Mouse (Mus musculus) kidney, embryonic 14.5 days (tissue): Measurements from ENCODE around the gene Tmem259. TPM values are rescaled to one million over a fixed set of nuclear protein-coding genes. Genes with fewer than 3 reads are reported as not detected.

Source experiments
- ATAC-seq: fragments of 200-750 bp; cut with Nextera tagmentation; 2 replicates; pipeline ENCODE4 v1.8.0; 2017; ENCODE audit warnings: moderate number of reproducible peaks, mild to moderate bottlenecking, moderate TSS enrichment, moderate library complexity; ENCODE audit not compliant: low FRiP score, low TSS enrichment
- H3K27ac ChIP-seq: fragments of 300-500 bp; sonication (generic); 2 replicates; pipeline ENCODE4 v1.5.1; 2014; ENCODE audit warnings: low read depth, mild to moderate bottlenecking, low read length, moderate library complexity, mixed read lengths
- H3K27me3 ChIP-seq: fragments of 300-500 bp; sonication (generic); 2 replicates; pipeline ENCODE4 v1.6.1; 2014; ENCODE audit warnings: mild to moderate bottlenecking, low read length; ENCODE audit not compliant: control insufficient read depth, insufficient read depth
- H3K36me3 ChIP-seq: fragments of 300-500 bp; sonication (generic); 2 replicates; pipeline ENCODE4 v1.6.1; 2014; ENCODE audit warnings: low read length, mixed read lengths; ENCODE audit not compliant: control insufficient read depth, insufficient read depth
- H3K4me1 ChIP-seq: fragments of 300-500 bp; sonication (generic); 2 replicates; pipeline ENCODE4 v1.6.1; 2014; ENCODE audit warnings: low read length, mixed read lengths; ENCODE audit not compliant: control insufficient read depth, insufficient read depth
- H3K4me2 ChIP-seq: fragments of 300-500 bp; sonication (generic); replicated peaks from 2 replicates; pipeline ENCODE4 v1.6.1; 2014; ENCODE audit warnings: low read depth, mild to moderate bottlenecking, low read length
- H3K4me3 ChIP-seq: fragments of 300-500 bp; sonication (generic); 2 replicates; pipeline ENCODE4 v1.5.1; 2014; ENCODE audit warnings: mild to moderate bottlenecking, low read length
- H3K9ac ChIP-seq: fragments of 300-500 bp; sonication (generic); 2 replicates; pipeline ENCODE4 v1.6.1; 2014; ENCODE audit warnings: low read depth, mild to moderate bottlenecking, low read length, moderate library complexity
- H3K9me3 ChIP-seq: fragments of 300-500 bp; sonication (generic); 2 replicates; pipeline ENCODE4 v1.6.1; 2016; ENCODE audit warnings: low read length; ENCODE audit not compliant: control insufficient read depth
- WGBS: fragments of 180-500 bp; shearing (Covaris S2); extraction: QIAGEN DNeasy Blood & Tissue Kit; methylation state at CpG from one replicate; pipeline ENCODE4 v1.1.7; 2014; 5-methylcytosine and 5-hydroxymethylcytosine counted together
- polyA plus RNA-seq: library from polyadenylated mRNA; unstranded; fragments of >200 nt; fragmentation: Nextera tagmentation; extraction: Ambion mirVana; gene quantifications from 2 replicates; pipeline ENCODE4 v1.2.1, GENCODE M21; 2014

Gene Tmem259
- polyA plus RNA-seq, 1 experiment from 2014 or later: 18.8 TPM

DNA sequence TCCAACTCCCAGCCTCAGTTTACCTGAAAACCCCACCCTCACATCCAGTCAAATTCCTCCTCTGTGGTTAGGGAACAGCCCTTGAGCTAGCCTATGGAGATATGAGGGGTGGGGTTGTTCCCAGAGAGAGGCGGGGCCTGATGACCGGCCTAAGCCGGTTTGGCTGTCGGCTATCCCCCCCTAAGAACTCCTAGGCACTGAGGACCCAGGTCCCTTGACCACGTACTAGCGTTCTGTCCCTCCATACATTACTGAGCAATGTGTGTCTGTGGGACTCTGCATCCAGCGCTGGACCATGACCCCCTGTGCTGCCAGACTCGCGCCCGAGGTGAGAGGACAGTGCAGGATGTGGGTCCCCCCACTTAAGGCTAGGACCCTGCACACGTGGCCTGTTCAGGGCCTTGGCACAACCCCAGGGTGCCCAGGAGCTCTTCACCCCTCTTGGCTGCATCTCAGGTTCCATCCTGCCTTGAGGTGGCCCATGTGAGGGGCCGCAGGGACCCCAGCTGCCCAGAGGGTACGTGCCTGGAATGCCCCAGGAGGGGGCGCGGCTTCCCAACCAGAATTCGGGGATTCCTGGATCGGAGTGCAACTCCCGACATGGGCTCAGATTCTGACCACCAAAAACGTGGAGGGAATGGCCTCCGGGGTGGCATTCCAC lies 35.5 kb upstream of the Tmem259 start:
- Histone ChIP-seq H3K4me2 (peak overlapping the region; percentile 47), H3K36me3 (no peaks in the 10 kb centered on the region), H3K27ac (peak overlapping the region; percentile 55; the same call in 1 of the 2 replicates), H3K27me3 (peaks cover 11% of the 10 kb centered on the region), H3K4me3 (peak overlapping the region; percentile 32), H3K9me3 (no peaks in the 10 kb centered on the region), H3K9ac (peak overlapping the region; percentile 59), H3K4me1 (peaks cover 18% of the 10 kb centered on the region)
- ATAC-seq: peak; percentile 73
- WGBS: 9% methylated on average over 20 of the region's 20 CpGs

DNA sequence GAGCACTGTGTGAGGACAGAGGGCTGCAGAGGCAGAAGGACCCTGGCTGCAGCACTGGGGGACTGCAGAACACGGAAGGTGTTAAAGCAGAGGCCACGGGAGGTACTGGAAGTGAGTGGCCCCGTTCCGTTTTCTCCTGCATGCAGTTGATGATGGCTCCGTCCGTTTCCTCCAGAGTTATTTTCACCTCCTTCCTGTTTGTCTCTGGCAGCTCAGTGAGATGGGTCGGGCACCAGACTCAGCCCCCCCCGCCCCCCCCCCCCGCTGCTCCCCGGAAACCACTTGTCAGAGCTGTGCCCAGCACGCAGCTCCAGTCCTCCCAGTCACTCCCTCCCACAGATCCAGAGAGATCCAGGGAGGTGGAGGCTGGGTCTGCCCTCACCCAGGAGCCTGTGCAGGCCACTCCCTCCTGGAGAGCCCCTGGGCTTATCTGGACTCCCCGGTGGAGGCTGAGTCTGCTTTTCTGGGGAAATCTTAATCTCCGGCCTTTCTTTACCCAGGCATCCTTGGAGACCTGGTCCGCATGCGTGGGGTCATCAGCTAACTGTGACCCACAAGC lies 34.7 kb upstream of the Tmem259 start:
- ATAC-seq: peak; percentile 55
- peaks cover 18% of the 10 kb centered on the region for H3K4me1 ChIP-seq
- H3K4me3 ChIP-seq: peak overlapping the region; percentile 32
- H3K36me3 ChIP-seq: no peaks in the 10 kb centered on the region
- H3K9me3 ChIP-seq: no peaks in the 10 kb centered on the region
- H3K27ac ChIP-seq: peak overlapping the region; percentile 55
- WGBS: 1% methylated on average over 12 of the region's 15 CpGs
- H3K4me2 ChIP-seq: peak overlapping the region; percentile 47
- peak overlapping the region; percentile 59; the same call in 1 of the 2 replicates for H3K9ac ChIP-seq
- peaks cover 19% of the 10 kb centered on the region for H3K27me3 ChIP-seq

DNA sequence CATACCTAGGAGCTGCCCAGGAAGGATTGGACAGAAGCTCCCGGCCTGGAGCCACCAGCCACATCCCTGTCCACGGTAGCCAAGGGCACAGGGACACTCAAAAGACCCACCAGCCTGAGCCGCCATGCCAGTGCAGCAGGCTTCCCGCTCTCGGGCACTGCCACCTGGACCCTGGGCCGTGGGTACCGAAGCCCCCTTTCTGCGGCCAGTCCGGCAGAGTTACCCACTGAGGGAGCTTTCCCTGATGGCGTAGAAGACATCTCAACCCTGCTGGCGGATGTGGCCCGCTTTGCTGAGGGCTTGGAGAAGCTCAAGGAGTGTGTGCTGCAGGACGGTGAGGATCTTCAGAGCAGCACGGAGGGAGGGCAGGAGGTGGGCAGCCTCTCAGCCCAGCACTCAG lies 33.6 kb upstream of the Tmem259 start:
- ATAC-seq: no peak
- no peaks in the 10 kb centered on the region for H3K36me3 ChIP-seq
- H3K9me3 ChIP-seq: no peaks in the 10 kb centered on the region
- H3K27ac ChIP-seq: no peak overlapping the region
- H3K4me2 ChIP-seq: no peak overlapping the region
- H3K27me3 ChIP-seq: peaks cover 29% of the 10 kb centered on the region
- peaks cover 18% of the 10 kb centered on the region for H3K4me1 ChIP-seq
- no peak overlapping the region for H3K9ac ChIP-seq
- H3K4me3 ChIP-seq: no peak overlapping the region
- 82% methylated on average over 14 of the region's 14 CpGs for WGBS

DNA sequence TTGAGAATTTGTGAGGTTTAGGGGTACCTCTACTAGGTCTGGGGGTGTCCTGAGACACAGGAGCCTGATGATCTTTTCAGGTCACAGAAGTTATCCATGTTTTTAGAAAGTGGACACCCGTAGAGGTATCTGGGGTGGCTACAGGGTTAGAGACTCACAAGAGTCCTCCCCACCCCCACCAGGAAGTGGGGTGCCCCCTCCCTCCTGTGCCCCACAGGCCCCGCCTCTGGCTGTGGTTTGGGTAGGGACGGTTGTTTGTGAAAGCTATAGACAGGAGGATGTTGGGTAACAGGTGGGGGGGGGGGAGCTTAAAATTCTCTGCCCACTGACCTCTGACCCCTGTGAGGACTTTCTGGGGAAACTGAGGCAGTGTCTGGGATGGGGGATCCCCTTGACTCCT lies 33.2 kb upstream of the Tmem259 start:
- Histone ChIP-seq H3K4me3 (no peak overlapping the region), H3K36me3 (no peaks in the 10 kb centered on the region), H3K4me2 (no peak overlapping the region), H3K27ac (no peak overlapping the region), H3K4me1 (peaks cover 18% of the 10 kb centered on the region), H3K27me3 (peaks cover 30% of the 10 kb centered on the region), H3K9me3 (no peaks in the 10 kb centered on the region), H3K9ac (no peak overlapping the region)
- 81% methylated on average over 3 of the region's 3 CpGs for WGBS
- no peak for ATAC-seq

DNA sequence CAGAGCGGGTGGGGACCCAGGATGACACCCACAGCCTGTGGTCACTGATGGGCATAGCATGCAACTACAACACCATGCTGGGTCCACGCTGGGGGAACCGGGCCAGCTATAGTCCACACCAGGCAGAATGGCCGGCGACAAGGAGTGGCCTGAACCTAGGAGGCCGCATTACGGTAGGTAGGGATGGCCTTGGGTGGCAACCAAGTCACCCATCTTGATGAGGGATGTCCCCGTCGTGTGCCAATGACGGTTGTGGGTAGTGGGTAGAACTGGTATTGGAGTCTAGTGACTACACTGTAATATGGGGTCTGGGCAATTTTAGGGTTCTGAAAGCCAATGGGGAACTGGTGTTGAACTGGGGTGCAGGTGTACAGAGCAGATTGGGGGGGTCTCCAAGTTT lies 32.8 kb upstream of the Tmem259 start:
- Histone ChIP-seq H3K4me2 (no peak overlapping the region), H3K4me3 (no peak overlapping the region), H3K9me3 (no peaks in the 10 kb centered on the region), H3K36me3 (no peaks in the 10 kb centered on the region), H3K27me3 (peaks cover 34% of the 10 kb centered on the region), H3K27ac (no peak overlapping the region), H3K9ac (no peak overlapping the region), H3K4me1 (peaks cover 18% of the 10 kb centered on the region)
- no peak for ATAC-seq
- WGBS: 87% methylated on average over 10 of the region's 10 CpGs

DNA sequence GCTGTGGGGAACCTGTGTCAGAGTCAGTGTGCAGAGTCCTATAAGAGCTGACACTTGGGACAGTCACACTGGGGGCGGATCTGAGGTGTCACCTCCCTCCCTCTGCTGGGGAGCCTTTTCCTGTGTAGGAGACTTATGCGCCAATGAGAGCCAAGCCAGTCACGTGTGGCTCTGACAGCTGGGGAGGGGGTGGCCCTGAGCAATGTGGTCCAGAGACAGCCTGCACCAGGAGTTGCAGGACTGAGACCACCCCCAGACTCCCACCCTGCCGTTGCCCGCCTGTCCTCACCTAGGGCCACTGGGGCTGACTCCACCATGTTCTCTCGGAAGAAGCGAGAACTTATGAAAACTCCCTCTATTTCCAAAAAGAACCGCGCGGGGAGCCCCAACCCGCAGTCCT lies 32.4 kb upstream of the Tmem259 start, which contains the start of gene Arhgap45:
Arhgap45 (plus strand) TSS at position 143 of the 400 bp plus-strand sequence.
- Histone ChIP-seq H3K4me3 (no peak within 1 kb of the TSS), H3K4me1 (peaks cover 18% of the 10 kb centered on the region), H3K4me2 (no peak within 1 kb of the TSS)

DNA sequence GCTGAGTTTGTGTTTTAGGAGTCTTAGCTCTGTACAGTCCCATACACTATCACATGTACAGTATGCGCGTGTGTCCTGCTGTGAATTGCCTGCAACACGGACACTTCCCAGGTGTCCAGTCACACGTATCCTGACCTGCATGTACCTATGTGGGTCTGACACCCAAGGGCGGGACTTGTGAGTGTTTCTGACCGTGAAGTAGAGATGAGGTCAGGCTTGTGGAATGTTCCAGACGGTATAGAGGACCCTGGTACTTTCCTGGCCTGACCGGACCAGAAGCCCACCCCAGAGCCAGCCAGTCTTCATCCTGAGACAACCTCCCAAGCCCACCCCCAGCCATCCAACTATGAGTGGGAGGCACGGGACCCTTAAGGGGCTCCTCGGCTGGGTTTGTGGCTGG lies 31.5 kb upstream of the Tmem259 start:
- Histone ChIP-seq H3K27me3 (peaks cover 34% of the 10 kb centered on the region), H3K4me3 (no peak overlapping the region), H3K4me1 (peaks cover 18% of the 10 kb centered on the region), H3K27ac (no peak overlapping the region), H3K36me3 (no peaks in the 10 kb centered on the region), H3K9ac (no peak overlapping the region), H3K4me2 (no peak overlapping the region), H3K9me3 (peaks cover 2% of the 10 kb centered on the region; the same call in 1 of the 2 replicates)
- 70% methylated on average over 10 of the region's 10 CpGs for WGBS
- ATAC-seq: no peak

More for the DNA sequence above, 32.4 kb upstream of the Tmem259 start, which contains the start of gene Arhgap45:
- Histone ChIP-seq H3K9me3 (no peaks in the 10 kb centered on the region), H3K9ac (no peak within 1 kb of the TSS), H3K36me3 (no peaks in the 10 kb centered on the region), H3K27me3 (peaks cover 34% of the 10 kb centered on the region), H3K27ac (no peak within 1 kb of the TSS)
- 66% methylated on average over 11 of the region's 11 CpGs for WGBS
- ATAC-seq: no peak

DNA sequence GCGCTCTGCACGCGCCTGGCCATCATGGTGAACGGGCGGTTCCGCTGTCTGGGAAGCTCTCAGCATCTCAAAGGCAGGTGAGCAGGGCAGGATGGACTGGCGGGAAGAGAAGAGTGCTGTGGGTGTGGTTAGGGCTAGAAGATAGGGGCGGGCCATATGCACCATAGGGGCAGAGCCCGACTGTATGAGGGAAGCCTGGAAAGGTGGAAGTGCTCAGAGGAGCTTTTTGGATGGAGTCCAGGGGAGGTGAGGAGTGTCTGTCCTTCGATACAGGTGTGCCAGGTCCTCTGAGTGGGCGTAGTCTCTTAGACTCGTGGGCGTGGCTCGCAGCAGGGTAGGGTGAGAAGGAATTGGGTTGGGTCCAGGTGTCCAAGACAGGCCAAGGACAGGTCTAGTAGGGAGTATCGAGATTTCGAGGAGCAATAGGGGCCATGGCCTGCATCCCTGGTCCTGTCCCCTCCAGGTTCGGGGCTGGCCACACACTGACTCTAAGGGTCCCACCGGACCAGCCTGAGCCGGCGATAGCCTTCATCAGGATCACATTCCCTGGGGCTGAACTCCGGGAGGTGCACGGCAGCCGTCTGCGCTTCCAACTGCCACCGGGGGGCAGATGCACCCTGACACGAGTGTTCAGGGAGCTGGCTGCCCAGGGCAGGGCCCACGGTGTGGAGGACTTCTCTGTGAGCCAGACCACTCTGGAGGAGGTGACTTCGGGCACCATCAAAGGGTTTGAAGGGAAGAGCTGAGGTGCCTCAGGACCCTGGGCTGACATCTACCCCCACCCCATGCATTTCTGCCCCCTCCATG lies 30.6 kb upstream of the Tmem259 start:
- Histone ChIP-seq H3K4me1 (peaks cover 13% of the 10 kb centered on the region), H3K4me2 (no peak overlapping the region), H3K9ac (no peak overlapping the region), H3K9me3 (peaks cover 9% of the 10 kb centered on the region; the same call in 1 of the 2 replicates), H3K27ac (no peak overlapping the region), H3K36me3 (no peaks in the 10 kb centered on the region), H3K27me3 (peaks cover 34% of the 10 kb centered on the region), H3K4me3 (no peak overlapping the region)
- 16% methylated on average over 28 of the region's 28 CpGs for WGBS
- ATAC-seq: no peak
